Mouse (Mus musculus): Measurements from ENCODE around the gene Taar8a. TPM values are rescaled to one million over a fixed set of nuclear protein-coding genes. Genes with fewer than 3 reads are reported as not detected.
"Not testable (repeated sequence)": the region's sequence is repeated elsewhere in the genome, so short reads cannot be mapped to it uniquely, and the experiment has no call there.

Gene Taar8a
- total RNA-seq (2021) = not detected
- long read RNA-seq, experiment 1 = 0 reads
- long read RNA-seq, experiment 2 = 0 reads

DNA sequence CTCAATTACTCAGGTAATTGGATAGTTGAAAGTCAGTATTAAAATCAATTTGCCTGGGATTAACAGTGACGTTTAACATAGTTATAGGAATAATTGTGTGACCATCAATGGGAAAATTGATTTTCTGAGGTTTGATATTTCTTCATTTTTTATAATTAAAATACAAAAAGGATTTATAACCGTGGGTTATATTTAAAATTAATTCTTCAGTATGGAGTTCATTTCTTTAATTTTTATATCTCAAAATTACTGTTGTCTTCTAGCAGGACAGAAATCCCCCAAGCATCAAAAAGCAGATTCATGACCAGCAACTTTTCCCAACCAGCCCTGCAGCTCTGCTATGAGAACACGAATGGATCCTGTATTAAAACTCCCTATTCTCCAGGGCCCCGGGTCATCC, at the start of gene Taar8a:
TSS of gene Taar8a (plus strand) at position 301 of the 400 bp plus-strand sequence.
- DNase-seq = not testable (repeated sequence)

DNA sequence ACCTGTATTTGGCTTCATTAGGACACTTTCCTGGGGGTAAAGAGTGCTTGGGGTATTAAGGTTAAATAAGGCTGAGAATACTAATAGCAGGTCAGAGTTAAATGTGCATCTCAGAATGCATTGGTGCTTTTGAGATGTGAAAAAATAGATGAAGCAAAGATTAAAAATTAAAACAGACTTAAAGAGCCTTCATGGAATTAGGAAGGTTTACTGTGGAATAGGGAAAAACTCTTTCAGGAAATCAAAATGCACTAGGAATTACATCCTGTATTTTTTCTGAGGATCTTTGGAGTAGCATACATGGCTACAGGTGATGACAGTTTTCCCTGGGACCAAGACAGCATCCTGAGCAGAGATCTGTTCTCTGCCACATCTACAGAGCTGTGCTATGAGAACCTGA, 49.4 kb upstream of the Taar8a start, which contains the start of gene Taar7d:
TSS of gene Taar7d (plus strand) at position 301 of the 400 bp plus-strand sequence.
- no peak for DNase-seq

DNA sequence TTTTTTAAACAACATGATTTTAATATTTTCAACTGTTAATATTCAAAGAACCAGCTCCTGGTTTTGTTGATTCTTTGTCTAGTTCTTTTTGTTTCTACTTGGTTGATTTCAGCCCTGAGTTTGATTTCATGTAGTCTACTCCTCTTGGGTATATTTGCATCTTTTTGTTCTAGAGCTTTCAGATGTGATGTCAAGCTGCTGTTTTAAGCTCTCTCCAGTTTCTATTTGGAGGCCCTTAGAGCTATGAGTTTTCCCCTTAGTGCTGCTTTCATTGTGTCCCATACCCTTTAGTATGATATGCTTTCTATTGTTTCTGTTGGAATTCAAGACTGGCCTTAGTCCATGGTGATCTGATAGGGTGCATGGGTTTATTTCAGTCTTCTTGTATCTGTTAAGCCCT, 45.0 kb upstream of the Taar8a start:
- no peak for DNase-seq

DNA sequence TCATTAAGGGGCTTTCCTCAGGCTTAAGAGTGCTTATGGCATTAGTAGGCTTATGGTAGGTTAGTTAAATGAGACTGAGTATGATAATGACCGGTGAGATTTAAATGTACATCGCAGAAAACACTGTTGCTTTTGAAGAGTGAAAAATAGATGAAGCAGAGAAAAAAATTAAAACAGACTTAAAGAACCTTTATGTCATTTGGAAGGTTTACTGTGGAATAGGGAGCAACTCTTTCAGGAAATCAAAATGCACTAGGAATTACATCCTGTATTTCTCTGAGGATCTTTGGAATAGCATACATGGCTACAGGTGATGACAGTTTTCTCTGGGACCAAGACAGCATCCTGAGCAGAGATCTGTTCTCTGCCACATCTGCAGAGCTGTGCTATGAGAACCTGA, 39.0 kb upstream of the Taar8a start, which contains the start of gene Taar7e:
TSS of gene Taar7e (plus strand) at position 301 of the 400 bp plus-strand sequence.
- no peak for DNase-seq

DNA sequence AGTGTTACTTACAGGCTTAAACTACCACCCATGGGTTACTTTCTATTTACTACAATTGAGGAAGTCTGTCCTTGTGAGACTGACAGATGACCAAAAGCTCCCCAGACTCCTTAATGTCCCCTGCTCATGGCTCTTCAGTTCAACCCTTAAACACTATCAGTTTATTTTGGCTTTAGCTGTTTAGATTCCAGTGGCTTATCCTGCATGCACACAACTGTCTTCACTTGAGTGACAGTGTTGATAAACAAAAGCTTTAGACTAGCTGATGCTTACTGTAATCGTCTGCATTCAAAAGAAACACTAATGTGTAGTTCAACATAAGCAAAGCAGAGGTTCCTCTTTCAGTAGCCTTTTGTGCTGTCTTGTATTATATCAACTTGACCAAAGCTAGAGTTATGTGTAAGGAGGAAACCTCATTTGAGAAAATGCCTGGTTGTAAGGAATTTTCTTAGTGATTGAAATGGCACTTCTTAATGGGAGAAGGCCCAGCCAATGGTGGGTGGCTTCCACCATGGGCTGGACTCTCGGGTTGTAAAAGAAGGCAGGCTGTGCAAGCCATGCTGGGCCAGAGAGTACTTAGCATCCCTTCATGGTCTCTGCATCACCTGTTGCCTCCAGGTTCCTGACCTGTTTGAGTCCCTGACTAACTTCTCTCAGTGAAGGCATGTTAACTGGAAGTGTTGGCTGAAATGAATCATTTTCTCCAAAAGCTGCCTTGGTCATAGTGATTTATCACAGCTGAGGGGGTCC, 36.0 kb upstream of the Taar8a start:
- no peak for DNase-seq

DNA sequence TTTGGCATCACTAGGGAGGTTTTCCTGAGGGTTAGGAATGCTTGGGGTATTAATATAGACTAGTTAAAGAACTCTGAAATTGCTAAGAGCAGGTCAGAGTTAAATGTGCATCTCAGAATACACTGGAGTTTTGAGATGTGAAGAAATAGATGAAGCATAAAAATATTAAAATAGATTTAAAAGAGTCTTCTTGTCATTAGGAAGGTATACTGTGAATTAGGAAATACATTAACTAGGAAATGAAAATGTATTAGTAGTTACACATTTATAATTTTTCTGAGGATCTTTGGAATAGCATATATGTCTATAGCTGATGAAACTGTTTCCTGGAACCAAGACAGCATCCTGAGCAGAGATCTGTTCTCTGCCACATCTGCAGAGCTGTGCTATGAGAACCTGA, 27.1 kb upstream of the Taar8a start, which contains the start of gene Taar7f:
TSS of gene Taar7f (plus strand) at position 301 of the 400 bp plus-strand sequence.
- no peak for DNase-seq

DNA sequence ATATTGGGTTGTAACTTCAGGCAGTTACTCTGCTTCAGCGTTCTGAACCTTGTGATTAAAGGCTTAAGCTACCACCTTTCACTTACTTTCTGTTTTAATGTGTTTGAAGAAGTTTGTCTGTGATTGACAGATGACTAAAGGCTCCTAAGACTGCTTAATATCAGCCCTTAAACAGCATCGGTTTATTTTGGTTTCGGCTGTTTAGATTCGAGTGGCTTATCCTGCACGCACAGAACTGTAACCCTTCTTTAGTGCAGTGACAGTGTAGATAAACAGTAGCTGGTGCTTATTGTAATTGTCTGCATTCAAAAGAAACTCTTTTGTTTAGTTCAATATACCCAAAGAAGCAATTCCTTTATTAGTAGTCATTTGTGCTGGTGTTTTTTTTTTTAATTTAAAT, 24.3 kb upstream of the Taar8a start:
- no peak for DNase-seq

DNA sequence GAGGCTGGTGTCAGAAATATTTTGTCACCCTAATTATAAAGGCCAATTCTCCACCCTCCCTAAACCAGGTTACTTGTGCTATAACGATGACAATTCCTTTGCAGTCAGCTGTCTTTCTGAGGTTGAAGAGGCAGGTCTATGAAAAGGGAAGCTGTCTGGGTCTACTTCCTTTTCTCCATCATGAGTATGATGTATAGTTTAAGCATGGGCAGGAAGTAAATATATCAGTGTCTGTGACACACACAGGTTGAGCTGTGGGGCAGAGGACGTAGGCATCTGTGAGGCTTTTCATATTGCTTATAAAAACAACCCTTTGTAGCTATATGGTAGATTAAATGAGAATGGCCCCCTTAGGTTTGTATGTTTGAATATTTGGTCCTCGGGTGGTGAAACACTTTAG, 17.3 kb upstream of the Taar8a start:
- no peak for DNase-seq

DNA sequence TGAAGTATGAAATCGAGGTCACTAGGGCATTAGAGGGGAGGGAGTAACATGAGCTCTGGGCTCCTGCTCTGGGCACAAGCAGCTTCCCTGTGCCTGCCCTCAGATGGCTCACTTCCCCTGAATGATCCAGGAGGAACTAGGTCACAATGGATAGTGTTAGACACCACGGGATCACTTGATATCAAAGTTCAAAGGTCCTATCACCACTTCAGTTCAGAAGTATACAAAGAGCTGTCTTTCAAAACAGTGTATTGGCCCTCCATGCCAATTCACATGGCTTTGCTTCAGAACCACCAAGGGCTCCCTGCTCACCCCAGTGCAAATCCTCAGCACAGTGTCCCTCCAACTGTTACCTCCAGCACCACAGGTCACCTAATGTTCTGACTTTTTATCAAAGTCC, 1.5 kb upstream of the Taar8a start:
- not testable (repeated sequence) for DNase-seq

DNA sequence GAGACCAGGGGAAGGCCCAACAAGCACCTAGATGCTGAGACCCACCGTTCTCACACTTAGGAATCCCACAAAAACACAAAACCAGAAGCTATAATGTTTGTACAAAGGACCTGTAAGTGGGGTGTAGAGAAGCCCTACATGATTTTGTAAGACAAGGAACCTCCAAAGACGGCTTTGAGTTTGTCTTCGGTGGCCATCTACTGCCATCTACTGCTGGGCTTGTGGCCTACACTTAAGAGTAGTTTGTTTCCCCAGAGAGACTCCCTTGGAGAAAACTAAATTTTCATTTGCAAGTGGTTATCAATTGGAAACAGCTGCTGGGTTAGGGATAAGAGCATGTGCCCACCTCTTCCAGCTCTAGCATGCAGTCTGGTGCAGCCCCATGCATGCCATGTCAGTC, 3.9 kb downstream of the Taar8a start:
- peak; percentile 36 to 54 for DNase-seq

DNA sequence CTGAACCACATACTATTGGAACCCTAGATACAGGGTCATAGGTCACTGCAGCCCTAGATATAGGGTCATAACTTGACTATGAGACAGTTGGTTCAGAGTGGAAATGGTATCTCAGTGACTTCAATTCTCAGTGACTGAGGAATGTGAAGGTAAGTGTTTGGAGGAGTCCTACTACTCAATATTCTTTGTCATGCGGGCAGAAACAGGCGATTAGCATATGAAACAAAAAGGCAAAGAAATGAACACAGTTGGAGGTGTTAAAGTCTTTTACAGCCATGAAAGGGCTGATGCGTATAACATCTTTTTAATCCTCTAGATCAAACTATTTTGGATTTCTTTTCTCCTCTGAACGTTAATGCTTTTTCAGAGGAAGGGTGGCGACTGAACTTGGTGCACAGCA, 9.6 kb downstream of the Taar8a start:
- no peak for DNase-seq

DNA sequence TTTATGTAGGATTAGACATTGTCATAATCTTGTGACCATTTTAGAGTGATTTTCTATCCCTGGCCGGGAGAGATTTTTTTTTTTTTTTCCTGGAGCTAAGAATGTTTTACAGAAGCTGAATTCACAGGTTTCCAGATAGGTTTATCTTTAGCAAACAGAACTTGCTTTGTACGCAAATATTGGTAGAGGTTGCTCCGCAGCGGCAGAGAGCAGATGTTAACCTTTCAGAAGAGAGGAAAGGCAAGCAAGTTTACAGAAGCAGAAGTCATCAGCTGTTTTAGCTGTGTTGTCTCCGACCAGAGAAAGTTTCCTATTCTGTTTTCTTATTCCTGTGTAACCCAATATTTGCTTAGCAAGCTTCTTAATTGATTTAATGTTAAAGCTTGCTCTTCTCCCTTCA, 10.3 kb downstream of the Taar8a start:
- DNase-seq = no peak

DNA sequence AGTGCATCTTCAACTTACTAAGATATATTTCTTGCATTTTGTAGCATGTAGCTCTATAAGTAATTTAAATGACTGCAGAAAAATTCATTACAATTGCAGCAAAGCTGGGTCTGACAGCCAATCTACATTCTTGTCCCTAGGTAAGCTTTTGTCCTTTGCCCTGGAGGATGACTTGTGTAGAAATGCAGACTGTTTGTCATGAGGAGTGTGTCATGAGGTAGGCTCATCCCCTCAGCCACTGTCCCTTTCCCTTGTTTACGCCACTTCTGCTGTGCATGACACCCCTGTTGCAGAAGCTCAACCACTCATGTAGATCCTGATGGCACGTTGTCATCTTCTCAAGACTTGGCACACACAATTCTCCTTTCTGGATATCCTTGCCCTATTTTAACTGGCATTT, 10.9 kb downstream of the Taar8a start:
- DNase-seq = no peak

DNA sequence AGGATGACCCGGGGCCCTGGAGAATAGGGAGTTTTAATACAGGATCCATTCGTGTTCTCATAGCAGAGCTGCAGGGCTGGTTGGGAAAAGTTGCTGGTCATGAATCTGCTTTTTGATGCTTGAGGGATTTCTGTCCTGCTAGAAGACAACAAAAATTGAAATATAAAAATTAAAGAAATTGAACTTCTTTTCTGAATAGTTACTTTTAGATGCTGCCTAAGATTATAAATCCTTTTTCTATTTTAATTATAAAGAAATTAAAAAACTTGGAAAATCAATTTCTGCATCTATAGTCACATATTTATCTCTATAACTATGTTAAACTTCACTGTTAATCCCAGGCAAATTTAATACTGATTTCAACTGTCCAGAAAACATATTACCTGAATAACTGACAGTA, 15.9 kb downstream of the Taar8a start, which contains the start of gene Taar8b:
TSS of gene Taar8b (minus strand) at position 101 of the 400 bp plus-strand sequence.
- no peak for DNase-seq

DNA sequence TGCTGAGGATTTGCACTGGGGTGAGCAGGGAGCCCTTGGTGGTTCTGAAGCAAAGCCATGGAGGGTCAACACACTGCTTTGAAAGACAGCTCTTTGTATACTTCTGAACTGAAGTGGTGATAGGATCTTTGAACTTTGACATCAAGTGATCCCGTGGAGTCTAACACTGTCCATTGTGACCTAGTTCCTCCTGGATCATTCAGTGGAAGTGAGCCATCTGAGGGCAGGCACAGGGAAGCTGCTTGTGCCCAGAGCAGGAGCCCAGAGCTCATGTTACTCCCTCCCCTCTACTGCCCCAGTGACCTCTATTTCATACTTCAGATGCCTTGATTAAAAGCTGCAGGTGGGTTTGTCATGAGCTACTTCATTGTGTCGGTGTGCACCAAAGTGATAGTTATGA, 20.7 kb downstream of the Taar8a start:
- DNase-seq = not testable (repeated sequence)

DNA sequence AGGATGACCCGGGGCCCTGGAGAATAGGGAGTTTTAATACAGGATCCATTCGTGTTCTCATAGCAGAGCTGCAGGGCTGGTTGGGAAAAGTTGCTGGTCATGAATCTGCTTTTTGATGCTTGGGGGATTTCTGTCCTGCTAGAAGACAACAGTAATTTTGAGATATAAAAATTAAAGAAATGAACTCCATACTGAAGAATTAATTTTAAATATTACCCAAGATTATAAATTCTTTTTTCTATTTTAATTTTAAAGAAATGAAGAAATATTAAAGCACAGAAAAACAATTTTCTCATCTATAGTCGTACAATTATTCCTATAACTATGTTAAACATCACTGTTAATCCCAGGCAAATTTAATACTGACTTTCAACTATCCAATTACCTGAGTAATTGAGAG, 25.5 kb downstream of the Taar8a start, which contains the start of gene Taar8c:
TSS of gene Taar8c (minus strand) at position 101 of the 400 bp plus-strand sequence.
- DNase-seq = not testable (repeated sequence)

DNA sequence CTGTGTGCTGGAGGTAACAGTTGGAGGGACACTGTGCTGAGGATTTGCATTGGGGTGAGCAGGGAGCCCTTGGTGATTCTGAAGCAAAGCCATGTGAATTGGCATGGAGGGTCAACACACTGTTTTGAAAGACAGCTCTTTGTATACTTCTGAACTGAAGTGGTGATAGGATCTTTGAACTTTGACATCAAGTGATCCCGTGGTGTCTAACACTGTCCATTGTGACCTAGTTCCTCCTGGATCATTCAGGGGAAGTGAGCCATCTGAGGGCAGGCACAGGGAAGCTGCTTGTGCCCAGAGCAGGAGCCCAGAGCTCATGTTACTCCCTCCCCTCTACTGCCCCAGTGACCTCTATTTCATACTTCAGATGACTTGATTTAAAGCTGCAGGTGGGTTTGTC, 27.0 kb downstream of the Taar8a start:
- DNase-seq = not testable (repeated sequence)

DNA sequence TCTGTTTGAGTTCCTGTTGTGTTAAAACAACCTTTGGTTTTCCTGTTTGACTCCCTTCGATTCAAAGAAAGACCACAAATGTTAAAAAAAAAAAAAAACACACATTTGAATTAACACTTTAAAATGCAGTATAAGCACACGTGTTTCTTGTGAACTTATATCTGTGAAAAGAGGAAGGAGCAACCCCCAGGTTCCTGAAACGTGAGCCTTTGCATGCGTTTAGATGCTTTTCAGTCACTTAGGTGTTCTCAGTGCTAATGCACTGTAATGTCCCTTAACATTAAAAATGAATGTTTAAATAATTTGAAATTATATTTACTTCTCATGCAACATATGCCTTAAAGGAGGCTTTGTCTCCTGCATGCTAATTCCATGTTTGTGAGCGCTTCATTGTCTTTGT, 31.4 kb downstream of the Taar8a start:
- DNase-seq = no peak

DNA sequence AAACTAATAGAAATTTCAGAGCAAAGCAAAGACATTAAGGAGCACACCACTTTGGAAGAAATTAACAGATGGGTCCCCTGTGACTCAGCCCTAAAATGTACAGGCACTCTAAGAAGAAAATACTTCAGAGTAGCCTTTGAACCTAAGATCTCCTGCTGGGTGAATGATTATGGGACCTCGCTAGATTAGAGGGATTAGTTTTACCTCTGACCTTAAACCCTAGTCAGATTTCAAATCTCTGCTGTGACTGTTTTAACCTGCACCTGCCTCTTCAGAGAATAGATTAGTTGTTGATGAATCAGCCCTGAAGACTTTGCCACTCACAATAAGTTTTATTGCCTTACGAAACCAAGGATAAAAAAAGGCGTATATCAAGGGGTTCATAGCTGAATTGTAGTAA, 31.9 kb downstream of the Taar8a start:
- DNase-seq = no peak

DNA sequence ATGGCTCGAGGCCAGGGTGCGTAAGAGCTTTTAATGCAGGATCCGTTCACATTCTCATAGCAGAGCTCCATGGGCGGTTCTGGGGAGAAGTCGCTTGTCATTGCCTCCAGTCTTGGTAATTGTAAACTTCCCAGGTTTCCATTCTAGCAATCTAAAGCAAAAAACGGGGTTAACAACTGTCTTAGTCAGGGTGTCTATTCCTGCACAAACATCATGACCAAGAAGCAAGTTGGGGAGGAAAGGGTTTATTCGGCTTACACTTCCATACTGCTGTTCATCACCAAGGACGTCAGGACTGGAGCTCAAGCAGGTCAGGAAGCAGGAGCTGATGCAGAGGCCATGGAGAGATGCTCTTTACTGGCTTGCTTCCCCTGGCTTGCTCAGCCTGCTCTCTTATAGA, 33.1 kb downstream of the Taar8a start, which contains the start of gene Taar9:
TSS of gene Taar9 (minus strand) at position 101 of the 400 bp plus-strand sequence.
- not testable (repeated sequence) for DNase-seq

DNA sequence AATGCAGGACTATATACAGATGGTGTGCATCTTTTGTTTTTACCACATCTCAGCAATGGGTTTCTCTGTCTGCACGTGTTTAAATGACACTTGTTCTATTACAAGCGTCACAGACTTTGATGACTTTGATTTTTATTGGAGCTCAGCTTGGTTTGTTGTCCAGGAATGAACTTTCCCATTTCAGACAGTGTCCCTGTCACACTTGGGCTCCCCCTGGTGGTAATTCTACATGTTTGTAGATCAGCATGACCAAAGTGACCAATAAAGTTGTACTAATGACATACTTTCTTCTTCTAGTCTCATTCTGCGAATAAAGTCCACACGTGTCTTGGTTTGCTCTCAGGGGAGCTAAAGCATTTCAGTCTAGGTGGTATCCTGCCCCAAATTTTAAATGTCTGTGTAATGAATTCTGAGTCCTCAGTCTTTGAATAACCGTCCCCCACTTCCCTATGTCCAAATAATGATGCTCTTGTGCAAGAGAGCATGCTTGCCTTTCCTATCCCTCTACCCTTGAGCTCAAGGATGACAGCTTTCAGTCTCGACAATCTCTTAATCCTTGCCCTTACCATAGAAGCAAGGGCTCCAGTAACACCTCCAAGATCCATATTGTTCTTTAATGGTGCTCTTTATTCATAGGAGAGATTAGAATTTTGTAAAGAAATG, 34.9 kb downstream of the Taar8a start:
- DNase-seq = peak; percentile 43 to 78
